Mouse (Mus musculus) erythroblast, adult 5-6 weeks (primary cell): ENCODE data around the gene Ptbp3. TPM values are rescaled to one million over a fixed set of nuclear protein-coding genes. Genes with fewer than 3 reads are reported as not detected.

ENCODE experiments used
- ATAC-seq: replicated peaks from 2 replicates; pipeline ENCODE4 v1.8.0; 2016; ENCODE audit warnings: moderate number of reproducible peaks, mild to moderate bottlenecking, moderate TSS enrichment, inconsistent platforms; ENCODE audit not compliant: poor library complexity, low FRiP score, severe bottlenecking
- total RNA-seq, 2 experiments: library from RNA; stranded (forward) in 1 of 2; stranded (reverse) in 1 of 2; fragments of 150-400 nt in 1 of 2; fragments of 200-764, 138-1000 nt in 1 of 2; gene quantifications; 2 replicates each; pipeline versions ENCODE4 v1.2.3 to v1.2.4; 2015 to 2017; ENCODE audit warnings: low replicate concordance in 2 of 2

Ptbp3 gene
- total RNA-seq, 2 experiments from 2014 or later = 233 to 276 TPM

DNA sequence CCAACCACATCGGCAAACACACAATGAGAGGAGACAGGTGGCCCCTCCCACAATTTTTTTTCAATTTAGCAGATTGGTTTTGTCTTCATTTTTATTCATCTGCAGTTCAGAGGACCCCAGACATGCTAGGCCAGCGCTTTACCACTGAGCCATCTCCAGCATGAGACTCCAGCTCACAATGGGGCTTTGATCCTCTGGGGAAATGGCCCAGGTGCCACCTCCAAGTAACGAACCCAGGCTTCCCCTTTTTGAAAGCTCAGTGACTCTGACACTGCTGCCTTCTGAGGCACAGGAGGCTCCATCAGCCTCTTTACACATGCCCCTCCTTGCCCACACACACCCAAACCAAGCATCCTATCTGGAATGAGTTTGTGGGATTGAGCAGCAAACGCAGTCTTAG is 105.1 kb downstream of the Ptbp3 start:
- ATAC-seq = no peak

DNA sequence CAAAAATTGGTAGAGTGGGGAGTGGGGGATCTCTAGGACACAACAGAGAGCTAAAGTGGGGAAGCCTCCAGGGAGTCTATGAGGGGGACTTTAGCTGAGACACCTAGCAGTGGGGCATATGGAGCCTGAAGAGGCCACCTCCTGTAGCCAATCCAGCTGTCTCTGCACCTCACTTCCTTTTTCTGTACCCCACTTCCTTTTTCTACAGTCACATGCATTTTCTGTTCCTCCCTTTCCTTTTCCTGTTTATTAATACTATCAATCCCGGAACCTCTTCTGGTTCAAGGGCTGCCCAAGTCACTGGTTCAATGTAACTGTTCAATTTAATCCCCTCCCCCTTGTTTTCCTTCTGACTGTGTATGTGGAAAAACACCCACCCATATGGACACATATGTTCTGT is 107.9 kb downstream of the Ptbp3 start:
- no peak for ATAC-seq

DNA sequence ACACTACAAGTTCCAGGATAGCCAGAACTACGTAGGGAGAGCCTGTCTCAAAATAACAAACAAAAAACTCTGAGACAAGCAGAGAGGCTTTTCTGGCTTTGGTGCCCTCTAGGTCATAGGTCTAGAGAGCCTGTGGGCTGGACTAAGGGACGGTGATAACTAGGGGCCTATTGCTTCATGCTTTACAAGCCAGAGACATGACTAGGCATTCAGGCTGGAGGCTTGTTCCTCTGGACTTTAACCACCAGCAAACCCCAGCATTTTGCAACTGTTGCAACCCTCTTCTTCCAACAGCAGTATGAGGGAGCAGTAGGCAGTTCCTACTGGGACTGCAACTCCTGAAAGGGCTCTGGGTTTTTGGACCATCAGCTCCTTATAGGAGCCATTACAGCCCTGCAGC is 109.2 kb downstream of the Ptbp3 start:
- ATAC-seq = peak; percentile 54

DNA sequence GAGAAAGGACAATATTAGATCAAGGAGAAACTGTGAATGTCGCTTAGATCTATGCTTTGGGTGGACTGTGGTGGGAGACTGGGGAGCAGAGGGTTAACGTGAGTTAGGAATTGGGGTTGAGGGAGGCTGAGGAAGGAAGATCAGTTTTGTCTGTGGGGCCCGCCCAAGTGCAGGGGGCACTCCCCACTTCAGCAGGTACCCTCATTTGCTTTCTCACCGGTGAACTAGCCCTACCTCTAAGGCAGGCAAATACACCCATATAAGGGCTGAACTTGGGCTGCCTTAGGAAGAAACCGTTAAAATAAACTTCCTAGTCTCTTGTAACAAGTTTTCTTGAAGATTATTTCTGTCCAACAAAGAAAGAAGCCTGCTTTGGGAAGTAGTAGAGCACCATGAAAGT is 110.1 kb downstream of the Ptbp3 start:
- no peak for ATAC-seq

DNA sequence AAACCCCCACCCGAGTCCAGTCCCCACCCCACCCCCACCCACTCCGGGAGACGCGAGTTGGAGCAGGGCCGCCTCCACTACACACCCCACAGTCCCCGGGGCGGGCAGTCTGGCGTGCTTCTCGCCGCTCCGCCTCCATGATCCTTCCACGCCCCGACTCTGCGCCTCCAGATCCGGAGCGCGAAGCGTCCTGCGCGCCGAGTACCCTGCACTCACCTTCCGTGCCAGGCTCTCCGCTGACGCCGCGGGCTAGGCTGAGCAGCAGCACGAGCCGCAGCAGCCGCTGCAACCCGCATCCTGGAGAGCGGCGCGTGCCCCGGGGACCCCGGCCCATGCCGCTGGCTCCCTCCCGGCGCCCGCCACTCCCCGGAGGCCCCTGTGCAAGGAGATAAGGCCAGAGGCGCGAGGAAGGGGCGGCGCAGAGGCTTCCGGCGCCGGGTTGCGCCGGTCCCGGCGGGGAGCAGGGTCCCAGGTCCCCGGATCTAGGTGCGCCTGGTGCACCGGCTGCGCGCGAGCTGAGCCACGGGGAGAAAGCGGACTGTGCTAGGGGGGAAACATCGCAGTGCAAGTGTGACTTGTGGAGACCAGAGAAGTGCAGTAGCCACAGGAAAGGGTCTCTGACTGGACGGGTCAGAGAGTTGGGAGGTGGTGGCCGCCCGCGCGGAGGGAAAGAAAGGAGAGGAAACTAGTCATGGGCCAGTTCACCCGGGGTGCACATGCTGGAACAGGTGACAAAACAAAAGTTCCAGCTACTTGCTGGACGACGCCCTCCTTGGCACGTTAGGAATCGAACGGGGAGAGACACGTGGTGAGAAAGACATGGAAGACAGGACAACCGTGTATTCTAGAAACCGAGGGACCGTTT is 110.9 kb downstream of the Ptbp3 start, which contains the start of gene Susd1:
Gene Susd1 (minus strand): TSS at position 644 of the 865 bp plus-strand sequence.
- peak; percentile 89 for ATAC-seq

DNA sequence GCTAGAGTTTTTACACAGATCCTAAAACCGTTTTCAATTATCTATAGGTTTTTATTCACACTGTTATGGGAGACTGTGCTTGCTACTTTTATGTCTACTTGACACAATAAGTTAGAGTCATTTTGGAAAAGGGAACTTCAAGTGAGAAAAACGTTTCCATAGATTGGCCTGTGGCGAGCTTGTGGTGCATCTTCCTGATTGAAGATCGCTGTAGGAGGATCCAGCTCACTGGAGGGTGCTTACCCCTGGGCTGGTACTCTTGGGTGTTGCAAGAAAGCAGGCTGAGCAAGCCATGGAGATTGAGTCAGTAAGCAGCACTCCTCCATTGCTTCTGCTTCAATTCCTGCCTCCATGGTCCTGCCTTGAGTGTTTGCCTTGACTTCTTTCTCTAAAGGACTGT is 113.2 kb downstream of the Ptbp3 start:
- no peak for ATAC-seq

DNA sequence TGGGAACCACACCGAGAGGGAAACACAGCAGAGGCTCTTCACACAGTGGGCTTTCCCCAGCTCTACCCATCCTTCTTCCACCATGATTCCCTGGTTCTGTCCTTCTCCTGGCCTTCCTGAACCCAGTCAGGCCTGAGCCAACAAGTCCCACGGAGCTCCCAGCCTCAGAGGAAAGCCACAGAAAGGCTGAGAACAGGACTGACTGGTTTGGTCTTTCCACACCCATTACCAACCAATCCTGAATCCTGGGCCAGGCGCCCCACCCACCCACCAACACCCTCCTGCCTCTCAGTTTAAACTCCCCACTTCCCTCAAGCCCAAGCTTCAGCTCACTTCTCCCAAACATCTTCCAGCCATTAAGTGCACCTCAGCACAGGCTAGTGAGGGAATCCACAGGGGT is 115.1 kb downstream of the Ptbp3 start:
- ATAC-seq = no peak

DNA sequence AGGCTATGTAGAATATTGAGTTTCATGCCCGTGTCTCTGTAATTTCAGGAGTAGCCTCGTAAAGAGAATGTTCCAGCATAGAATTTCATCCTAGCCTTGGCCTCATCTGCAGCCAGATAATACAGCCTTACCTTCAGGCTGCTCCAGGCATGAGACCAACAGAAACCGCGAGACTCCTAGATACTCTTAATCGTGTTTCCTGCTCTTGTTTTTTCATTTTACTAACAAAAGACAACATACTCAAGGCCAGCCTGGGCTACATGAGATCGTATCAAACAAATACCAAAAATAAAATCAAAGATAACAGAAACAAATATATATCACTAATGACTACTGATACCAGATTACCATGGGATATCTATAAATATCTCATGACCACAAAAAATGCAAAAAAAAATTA is 120.0 kb downstream of the Ptbp3 start:
- no peak for ATAC-seq

DNA sequence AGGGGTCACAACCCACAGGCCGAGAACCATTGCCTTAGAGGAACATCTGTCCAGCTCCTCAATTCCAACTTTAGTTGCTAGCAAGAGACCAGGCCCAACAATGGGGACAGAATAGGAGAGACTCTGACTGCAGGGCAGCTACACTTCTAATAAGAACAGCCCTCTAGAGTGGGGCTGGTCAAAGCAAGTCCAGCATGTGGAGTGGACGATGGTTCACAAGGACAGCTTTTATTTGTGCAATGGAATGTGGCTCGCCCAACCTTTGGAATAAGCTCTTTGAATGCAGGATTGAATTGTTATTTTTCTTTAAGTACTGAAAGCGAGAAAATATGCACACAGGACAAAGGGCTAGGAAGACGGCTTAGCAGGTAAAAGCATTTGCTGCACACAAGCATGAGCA is 122.7 kb downstream of the Ptbp3 start:
- ATAC-seq = no peak

DNA sequence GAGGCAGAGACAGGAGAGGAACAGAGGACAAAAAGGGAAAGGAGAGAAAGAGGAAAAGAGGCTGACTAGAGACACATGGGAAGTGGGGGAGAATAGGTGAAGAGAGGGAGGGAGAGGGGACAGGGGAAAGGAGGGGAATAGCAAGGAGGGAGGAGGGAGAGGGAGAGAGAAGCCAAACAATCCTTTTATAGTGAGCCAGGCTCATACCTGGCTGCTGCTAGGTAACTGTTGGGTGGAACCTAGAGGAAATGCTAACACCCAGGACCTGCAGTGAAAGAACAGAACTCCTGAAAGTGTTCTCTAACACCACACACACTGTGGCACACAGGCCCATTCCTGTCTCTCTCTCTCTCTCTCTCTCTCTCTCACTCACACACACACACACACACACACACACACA is 126.4 kb downstream of the Ptbp3 start:
- no peak for ATAC-seq

DNA sequence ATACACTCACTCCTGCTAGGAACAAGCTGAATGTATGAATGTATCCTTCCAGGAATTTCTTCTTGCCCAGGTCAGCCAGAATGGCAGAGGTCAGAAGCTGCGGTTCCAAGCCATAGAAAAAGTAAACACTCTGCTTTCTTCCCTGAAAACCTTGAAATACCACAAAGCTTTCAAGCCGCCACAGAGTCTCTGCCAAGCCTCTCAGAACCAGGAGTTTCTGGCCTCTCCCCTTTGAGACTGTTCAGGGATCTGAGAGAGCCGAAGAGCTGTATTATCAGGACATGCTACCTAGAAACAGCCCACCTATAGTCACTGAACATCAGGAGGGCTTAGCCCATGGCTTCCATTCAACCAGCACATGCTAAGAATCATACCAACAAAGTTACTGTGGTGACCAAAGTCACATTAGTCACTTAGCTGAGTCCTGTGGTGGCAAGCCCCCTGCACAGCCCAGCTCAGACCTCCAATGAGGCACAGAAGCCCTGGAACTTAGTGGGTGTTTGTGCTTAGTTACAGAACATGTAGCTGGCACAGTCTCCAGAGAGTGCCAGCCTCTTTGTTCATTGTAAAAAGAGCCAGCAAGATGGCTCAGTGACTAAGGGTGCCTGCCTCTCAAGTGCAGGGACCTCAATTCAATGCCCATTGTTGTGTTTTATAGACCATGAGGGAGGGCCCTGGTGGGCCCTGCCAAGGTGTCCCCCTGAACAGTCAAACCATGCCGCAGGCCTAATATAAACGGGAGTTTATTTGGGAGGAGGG is 127.0 kb downstream of the Ptbp3 start:
- ATAC-seq = no peak

Other genes with a start within 250 kb of the Ptbp3 start
- 14.6 and 19.4 TPM in 2 replicates for gene Susd1, start 110.7 kb downstream of the Ptbp3 start, total RNA-seq (2015; ENCODE audit: low replicate concordance)
- gene Susd1, start 110.7 kb downstream of the Ptbp3 start, total RNA-seq (2017; ENCODE audit: low replicate concordance) = 22.6 and 23.5 TPM in 2 replicates
- gene Hsdl2, start 32.2 kb upstream of the Ptbp3 start, total RNA-seq (2015; ENCODE audit: low replicate concordance) = 14.6 and 15.7 TPM in 2 replicates
- gene Hsdl2, start 32.2 kb upstream of the Ptbp3 start, total RNA-seq (2017; ENCODE audit: low replicate concordance) = 8.9 and 13.2 TPM in 2 replicates
- 3.3 and 5.0 TPM in 2 replicates for gene E130308A19Rik, start 76.8 kb upstream of the Ptbp3 start, total RNA-seq (2015; ENCODE audit: low replicate concordance)
- gene E130308A19Rik, start 76.8 kb upstream of the Ptbp3 start, total RNA-seq (2017; ENCODE audit: low replicate concordance) = 4.2 and 7.4 TPM in 2 replicates